Mouse (Mus musculus) gastrocnemius, postnatal 10 days (tissue): Measurements from ENCODE around the gene Tbc1d8. TPM values are rescaled to one million over a fixed set of nuclear protein-coding genes. Genes with fewer than 3 reads are reported as not detected.
A peak's percentile ranks its signal among the peaks of the same experiment; 100 is the strongest.

Experiments used
- DNase-seq: peaks from one replicate; pipeline ENCODE4 v3.0.0; 2021; ENCODE audit warnings: mixed read lengths
- total RNA-seq, 2 experiments: library from RNA; stranded (reverse); gene quantifications; 2 replicates each; pipeline ENCODE4 v1.2.3; 2021

Gene Tbc1d8
- total RNA-seq, 2 experiments from 2014 or later = 10.0 to 13.0 TPM

- no peak for DNase-seq
These were observed 33.1 kb downstream of the Tbc1d8 start for GRCm38 (mm10) chr1:39445303-39446050.

GRCm38 (mm10) chr1:39443764-39444163, 34.8 kb downstream of the Tbc1d8 start:
- no peak for DNase-seq

- DNase-seq = no peak
These were observed 36.9 kb downstream of the Tbc1d8 start for GRCm38 (mm10) chr1:39441686-39442085.

GRCm38 (mm10) chr1:39439661-39440548, 38.6 kb downstream of the Tbc1d8 start:
- no peak for DNase-seq

- DNase-seq = no peak
These were observed 39.9 kb downstream of the Tbc1d8 start for GRCm38 (mm10) chr1:39438629-39439028.

- no peak for DNase-seq
These were observed 44.3 kb downstream of the Tbc1d8 start for GRCm38 (mm10) chr1:39434264-39434663.

GRCm38 (mm10) chr1:39430020-39430419, 48.5 kb downstream of the Tbc1d8 start:
- no peak for DNase-seq

GRCm38 (mm10) chr1:39429015-39429414, 49.5 kb downstream of the Tbc1d8 start:
- DNase-seq = no peak

GRCm38 (mm10) chr1:39428280-39428679, 50.3 kb downstream of the Tbc1d8 start:
- no peak for DNase-seq

GRCm38 (mm10) chr1:39425497-39425896, 53.1 kb downstream of the Tbc1d8 start:
- no peak for DNase-seq

- DNase-seq = no peak
These were observed 57.6 kb downstream of the Tbc1d8 start for GRCm38 (mm10) chr1:39420987-39421386.

GRCm38 (mm10) chr1:39418852-39419251, 59.7 kb downstream of the Tbc1d8 start:
- DNase-seq = no peak

GRCm38 (mm10) chr1:39417817-39418216, 60.7 kb downstream of the Tbc1d8 start:
- peak; percentile 29 for DNase-seq

- no peak for DNase-seq
These were observed 68.3 kb downstream of the Tbc1d8 start for GRCm38 (mm10) chr1:39410085-39410821.

- no peak for DNase-seq
These were observed 69.9 kb downstream of the Tbc1d8 start for GRCm38 (mm10) chr1:39408668-39409067.

- DNase-seq = no peak
These were observed 70.4 kb downstream of the Tbc1d8 start for GRCm38 (mm10) chr1:39408123-39408522.

GRCm38 (mm10) chr1:39407108-39407507, 71.4 kb downstream of the Tbc1d8 start:
- no peak for DNase-seq

GRCm38 (mm10) chr1:39400173-39400572, 78.4 kb downstream of the Tbc1d8 start:
- DNase-seq = no peak

- no peak for DNase-seq
These were observed 79.3 kb downstream of the Tbc1d8 start for GRCm38 (mm10) chr1:39399228-39399627.

- DNase-seq = no peak
These were observed 80.3 kb downstream of the Tbc1d8 start for GRCm38 (mm10) chr1:39398284-39398683.

GRCm38 (mm10) chr1:39396347-39396746, 82.2 kb downstream of the Tbc1d8 start:
- no peak for DNase-seq

- DNase-seq = no peak
These were observed 83.9 kb downstream of the Tbc1d8 start for GRCm38 (mm10) chr1:39394650-39395049.

- peak; percentile 24 for DNase-seq
These were observed 84.5 kb downstream of the Tbc1d8 start for GRCm38 (mm10) chr1:39394096-39394495.
